Mouse (Mus musculus): ENCODE results near the gene Iqcc.

DNA sequence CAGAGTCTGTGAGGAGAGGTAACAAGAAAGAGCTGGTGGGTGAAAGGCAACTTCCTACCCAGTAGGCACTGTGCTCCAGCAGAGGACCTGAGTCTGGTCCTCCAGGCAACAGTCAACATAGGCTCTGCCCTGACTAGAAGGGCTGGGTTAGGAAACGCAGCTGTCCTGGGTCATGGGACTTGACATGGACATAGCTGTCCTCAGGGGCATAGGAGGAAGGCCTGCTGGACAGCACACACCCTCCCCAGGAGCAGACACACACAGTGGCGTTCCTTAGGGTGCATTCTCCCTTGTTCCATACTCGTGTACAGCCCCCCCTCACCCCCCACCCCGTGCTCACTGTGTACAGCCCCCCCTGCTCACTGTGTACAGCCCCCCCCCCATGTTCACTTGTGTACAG, 8.4 kb downstream of the Iqcc start:
- TF ChIP-seq POLR2A (IDR thresholded peaks at IDR 0.05; ENCODE audit: borderline replicate concordance, control insufficient read depth, low read depth, low read length) (no peak), CTCF (IDR thresholded peaks at IDR 0.05; ENCODE audit: control insufficient read depth, insufficient read depth, low read length) (no peak)
